Mouse (Mus musculus): ENCODE measurements at regions not wholly inside any gene's neighbourhood (a gene's known extent, or its start where the extent isn't known, plus 50 kb on each side); places are given as distances from the start of the nearest gene placed in this dataset.
A peak's percentile ranks its signal among the peaks of the same experiment; 100 is the strongest.

- Histone ChIP-seq H3K4me1 (ENCODE audit: control insufficient read depth in 1 of 2, insufficient read depth in 2 of 2, low read length in 2 of 2) (no peaks in the 10 kb centered on the region), H3K9ac (ENCODE audit: control insufficient read depth, low read depth, low read length, poor library complexity, severe bottlenecking) (no peak overlapping the region), H3K27me3 (ENCODE audit: control insufficient read depth in 1 of 2, insufficient read depth in 2 of 2, low read length in 2 of 2) (no peaks in the 10 kb centered on the region; a peak in 1 of 4 replicates), H3K27ac (ENCODE audit: control insufficient read depth, low read depth, low read length) (no peak overlapping the region), H3K9me3 (replicated peaks; ENCODE audit: insufficient read depth, low read length) (no peaks in the 10 kb centered on the region), H3K36me3 (ENCODE audit: control insufficient read depth in 1 of 2, insufficient read depth in 2 of 2, low read length in 2 of 2) (no peaks in the 10 kb centered on the region), H3K79me2 (ENCODE audit: control insufficient read depth, insufficient read depth, low read length, poor library complexity) (no peaks in the 10 kb centered on the region), H3K4me3 (ENCODE audit: control insufficient read depth in 1 of 2, insufficient read depth in 1 of 2, low read depth in 2 of 2, low read length in 2 of 2) (no peak overlapping the region)
- peak; percentile 7 for DNase-seq (ENCODE audit: low read depth, low spot score)
- TF ChIP-seq EP300 (IDR thresholded peaks at IDR 0.05; ENCODE audit: low read depth in 1 of 2, low read length in 2 of 2) = no peak
Measured at GRCm38 (mm10) chr17:74122944-74123343, 75.2 kb upstream of the Srd5a2 start.

GRCm38 (mm10) chr17:74120969-74121368 lies 73.3 kb upstream of the Srd5a2 start:
- no peaks in the 10 kb centered on the region for H3K79me2 ChIP-seq (ENCODE audit: control insufficient read depth, insufficient read depth, low read length, poor library complexity)
- no peaks in the 10 kb centered on the region for H3K4me1 ChIP-seq (ENCODE audit: control insufficient read depth in 1 of 2, insufficient read depth in 2 of 2, low read length in 2 of 2)
- no peak for TF ChIP-seq TAL1 (IDR thresholded peaks at IDR 0.05; ENCODE audit: low read length)
- TF ChIP-seq CHD2 (IDR thresholded peaks at IDR 0.05; ENCODE audit: low read length) = no peak
- no peak for TF ChIP-seq MXI1 (IDR thresholded peaks at IDR 0.05; ENCODE audit: low read depth, low read length)
- TF ChIP-seq RAD21 (IDR thresholded peaks at IDR 0.05; ENCODE audit: low read depth, low read length) = no peak
- no peak for TF ChIP-seq GABPA (IDR thresholded peaks at IDR 0.05; ENCODE audit: low read depth, low read length)
- TF ChIP-seq USF2 (IDR thresholded peaks at IDR 0.05; ENCODE audit: borderline replicate concordance in 1 of 2, insufficient read depth in 1 of 2, low read depth in 1 of 2, low read length in 2 of 2) = no peak
- TF ChIP-seq BHLHE40 (IDR thresholded peaks at IDR 0.05; ENCODE audit: borderline replicate concordance, low read depth, low read length) = no peak
- no peak for TF ChIP-seq ZNF384 (IDR thresholded peaks at IDR 0.05; ENCODE audit: low read depth, low read length)
- H3K27ac ChIP-seq (ENCODE audit: control insufficient read depth, low read depth, low read length) = no peak overlapping the region
- no peaks in the 10 kb centered on the region for H3K36me3 ChIP-seq (ENCODE audit: control insufficient read depth in 1 of 2, insufficient read depth in 2 of 2, low read length in 2 of 2)
- DNase-seq (ENCODE audit: low read depth, low spot score) = no peak
- H3K27me3 ChIP-seq (ENCODE audit: control insufficient read depth in 1 of 2, insufficient read depth in 2 of 2, low read length in 2 of 2) = no peaks in the 10 kb centered on the region; a peak in 1 of 4 replicates
- H3K9me3 ChIP-seq (replicated peaks; ENCODE audit: insufficient read depth, low read length) = no peaks in the 10 kb centered on the region
- H3K4me3 ChIP-seq (ENCODE audit: control insufficient read depth in 1 of 2, insufficient read depth in 1 of 2, low read depth in 2 of 2, low read length in 2 of 2) = no peak overlapping the region
- no peak overlapping the region for H3K9ac ChIP-seq (ENCODE audit: control insufficient read depth, low read depth, low read length, poor library complexity, severe bottlenecking)
